Mouse (Mus musculus): ENCODE data around the gene Polr2g. TPM values are rescaled to one million over a fixed set of nuclear protein-coding genes. Genes with fewer than 3 reads are reported as not detected.

Polr2g gene
- total RNA-seq, 2 experiments from 2014 or later: 58.3 to 60.9 TPM

GRCm38 (mm10) chr19:8763276-8763675 lies 35.1 kb downstream of the Polr2g start:
- DNase-seq: no peak

DNA sequence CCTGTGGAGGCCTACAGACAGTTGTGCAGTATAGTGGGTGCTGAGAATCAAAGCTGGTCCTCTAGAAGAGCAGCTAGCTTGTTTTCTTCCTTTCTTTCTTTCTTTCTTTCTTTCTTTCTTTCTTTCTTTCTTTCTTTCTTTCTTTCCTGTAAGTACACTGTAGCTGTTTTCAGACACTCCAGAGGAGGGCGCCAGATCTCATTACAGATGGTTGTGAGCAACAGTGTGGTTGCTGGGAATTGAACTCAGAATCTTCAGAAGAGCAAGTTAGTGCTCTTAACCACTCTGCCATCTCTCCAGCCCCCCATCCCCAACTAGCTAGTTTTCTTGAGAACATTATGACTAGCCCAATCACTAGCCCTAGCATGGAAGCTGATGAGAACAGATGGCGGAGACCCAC lies 37.6 kb downstream of the Polr2g start:
- no peak for DNase-seq

DNA sequence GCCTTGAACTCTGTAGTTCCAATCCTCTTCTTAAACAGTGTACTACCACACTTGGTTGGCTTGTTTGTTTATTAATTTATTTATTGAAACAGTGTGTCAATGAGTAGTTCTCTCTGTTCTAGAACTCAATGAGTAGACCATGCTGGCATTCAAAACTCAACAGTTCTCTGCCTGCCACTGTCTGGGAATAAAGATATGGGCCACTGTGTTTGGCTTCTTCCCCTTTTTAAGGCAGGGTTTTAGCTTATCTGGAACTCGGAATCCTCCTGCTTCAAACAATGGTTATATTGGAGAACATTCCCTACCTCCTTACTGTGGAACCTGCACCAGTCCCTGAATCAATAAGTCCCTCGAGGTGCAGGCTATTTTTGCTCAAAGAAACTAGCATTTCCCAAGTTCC lies 39.5 kb downstream of the Polr2g start:
- no peak for DNase-seq

GRCm38 (mm10) chr19:8757471-8757998 lies 40.8 kb downstream of the Polr2g start:
- no peak for DNase-seq

GRCm38 (mm10) chr19:8756635-8757387 lies 41.6 kb downstream of the Polr2g start, which contains the start of gene Nxf1:
Gene Nxf1 (plus strand): TSS chr19:8757073.
- DNase-seq: peak; percentile 93 to 95

DNA sequence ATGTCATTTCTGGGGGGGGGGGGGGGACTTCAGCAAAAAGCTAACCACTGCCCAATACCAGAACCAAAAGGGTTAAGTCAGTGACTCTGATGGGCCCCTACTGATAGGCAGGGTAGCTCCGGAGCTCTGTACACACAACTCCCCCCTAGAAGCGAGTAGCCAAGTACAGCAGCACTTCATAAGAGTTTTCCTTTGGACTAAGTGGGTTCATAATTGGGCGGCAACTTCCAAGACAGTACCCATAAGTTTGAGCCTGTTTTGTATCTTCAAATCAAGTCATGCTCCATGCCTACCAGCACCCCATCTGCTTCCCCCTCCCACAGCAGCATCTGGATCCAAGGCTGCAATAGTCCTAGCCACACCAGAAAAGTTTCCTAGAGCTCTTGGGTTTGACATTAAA lies 42.7 kb downstream of the Polr2g start:
- DNase-seq: no peak

DNA sequence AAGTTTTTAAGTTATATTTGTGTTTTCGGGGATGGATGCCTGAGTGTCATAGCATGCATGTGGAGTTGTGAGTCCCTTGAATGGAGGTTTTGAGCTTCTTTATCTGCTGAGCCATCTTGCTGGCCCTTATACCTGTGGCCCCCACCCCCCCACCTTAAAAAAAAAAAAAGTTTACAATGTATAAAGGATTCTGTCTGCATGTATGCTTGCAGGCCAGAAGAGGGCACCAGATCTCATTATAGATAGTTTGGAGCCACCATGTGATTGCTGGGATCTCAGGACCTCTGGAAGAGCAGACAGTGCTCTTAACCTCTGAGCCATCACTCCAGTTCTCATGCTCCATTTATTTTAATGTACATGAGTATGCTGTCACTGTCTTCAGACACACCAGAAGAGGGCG lies 51.0 kb downstream of the Polr2g start:
- no peak for DNase-seq

DNA sequence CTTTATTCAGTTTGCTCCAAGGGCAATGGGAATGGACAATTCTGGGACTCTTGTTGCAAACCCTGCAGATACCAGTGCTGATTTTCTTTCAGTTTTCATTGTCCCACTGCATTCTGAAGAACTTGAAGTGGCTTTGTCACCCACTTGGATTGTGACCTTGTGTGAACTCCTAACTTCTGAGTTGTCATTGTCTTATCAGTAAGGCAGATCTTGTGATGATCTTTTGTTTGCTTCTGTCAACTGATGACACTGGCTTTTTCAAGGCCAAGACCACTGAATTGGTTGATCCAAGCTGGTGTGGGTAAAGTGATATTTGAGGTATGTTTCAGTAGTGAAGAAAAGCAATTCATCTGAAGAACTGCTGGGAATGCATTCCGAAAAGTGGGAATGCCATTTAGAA lies 53.0 kb downstream of the Polr2g start:
- DNase-seq: no peak

Other genes starting within 250 kb of the Polr2g start
- gene Slc22a8, start 207.3 kb downstream of the Polr2g start, total RNA-seq (2021): not detected
- not detected for gene Slc22a6, start 180.5 kb downstream of the Polr2g start, total RNA-seq (2021)
- under 1 TPM in 1 of 2 experiments, not detected in 1; 0.10 TPM for gene Chrm1, start 134.8 kb downstream of the Polr2g start, total RNA-seq (2021)
- 10 to 100 TPM; 42.4 to 48.1 TPM for gene Slc3a2, start 75.2 kb downstream of the Polr2g start, total RNA-seq (2021)
- gene Wdr74, start 62.8 kb downstream of the Polr2g start, total RNA-seq (2021): 10 to 100 TPM; 18.8 to 22.3 TPM
- gene 1700092M07Rik, start 57.9 kb downstream of the Polr2g start, total RNA-seq (2021): under 1 TPM in 1 of 2 experiments, not detected in 1; 0.72 TPM
- gene Stx5a, start 57.2 kb downstream of the Polr2g start, total RNA-seq (2021): 10 to 100 TPM; 21.3 to 27.1 TPM
- 10 to 100 TPM; 31.6 to 35.6 TPM for gene Nxf1, start 41.5 kb downstream of the Polr2g start, total RNA-seq (2021)
- gene Tmem223, start 27.6 kb downstream of the Polr2g start, total RNA-seq (2021): 100 to 1,000 TPM; 133 to 134 TPM
- gene Tmem179b, start 24.1 kb downstream of the Polr2g start, total RNA-seq (2021): 10 to 100 TPM; 12.0 to 12.6 TPM
- gene Taf6l, start 12.2 kb downstream of the Polr2g start, total RNA-seq (2021): 1 to 10 TPM; 7.2 to 8.6 TPM
- 1 to 10 TPM in 1 of 2 experiments, under 1 TPM in 1; 0.79 to 1.6 TPM for gene Zbtb3, start 4.0 kb upstream of the Polr2g start, total RNA-seq (2021)
- gene Ttc9c, start 20.8 kb upstream of the Polr2g start, total RNA-seq (2021): 10 to 100 TPM; 13.6 to 18.3 TPM
- gene Hnrnpul2, start 21.4 kb upstream of the Polr2g start, total RNA-seq (2021): 10 to 100 TPM; 47.2 to 47.4 TPM
- not detected for gene AC129217.1, start 31.2 kb upstream of the Polr2g start, total RNA-seq (2021)
- gene Bscl2, start 38.9 kb upstream of the Polr2g start, total RNA-seq (2021): 10 to 100 TPM; 24.7 to 32.2 TPM
- not detected for gene Gng3, start 40.6 kb upstream of the Polr2g start, total RNA-seq (2021)
- gene Lrrn4cl, start 52.2 kb upstream of the Polr2g start, total RNA-seq (2021): 1 to 10 TPM; 2.3 to 3.6 TPM
- gene Ubxn1, start 72.9 kb upstream of the Polr2g start, total RNA-seq (2021): 100 to 1,000 TPM; 125 to 132 TPM
- gene Uqcc3, start 82.3 kb upstream of the Polr2g start, total RNA-seq (2021): 10 to 100 TPM; 55.9 to 62.8 TPM
- 1 to 10 TPM; 1.6 to 3.8 TPM for gene Lbhd1, start 85.2 kb upstream of the Polr2g start, total RNA-seq (2021)
- gene Gm49403, start 85.4 kb upstream of the Polr2g start, total RNA-seq (2021): not detected
- gene 1810009A15Rik, start 90.3 kb upstream of the Polr2g start, total RNA-seq (2021): 10 to 100 TPM; 19.1 to 20.1 TPM
- gene Gm49416, start 90.3 kb upstream of the Polr2g start, total RNA-seq (2021): 1 to 10 TPM in 1 of 2 experiments, not detected in 1; 3.4 TPM
- 10 to 100 TPM; 11.2 to 11.5 TPM for gene Ints5, start 94.4 kb upstream of the Polr2g start, total RNA-seq (2021)
- gene Ganab, start 99.5 kb upstream of the Polr2g start, total RNA-seq (2021): 10 to 100 TPM; 45.0 to 52.1 TPM
- gene B3gat3, start 121.8 kb upstream of the Polr2g start, total RNA-seq (2021): 10 to 100 TPM; 38.0 to 38.7 TPM
- gene Rom1, start 130.8 kb upstream of the Polr2g start, total RNA-seq (2021): 10 to 100 TPM; 25.7 to 34.7 TPM
- 1 to 10 TPM; 5.7 to 7.6 TPM for gene Eml3, start 131.0 kb upstream of the Polr2g start, total RNA-seq (2021)
- 10 to 100 TPM; 28.8 to 30.1 TPM for gene Mta2, start 143.3 kb upstream of the Polr2g start, total RNA-seq (2021)
- gene Tut1, start 155.3 kb upstream of the Polr2g start, total RNA-seq (2021): 1 to 10 TPM; 8.2 to 9.5 TPM
- 100 to 1,000 TPM; 239 to 257 TPM for gene Eef1g, start 168.5 kb upstream of the Polr2g start, total RNA-seq (2021)
- gene Ahnak, start 190.7 kb upstream of the Polr2g start, total RNA-seq (2021): 100 to 1,000 TPM; 341 to 356 TPM

Data from heart, adult 18-20 months (tissue).